Mouse (Mus musculus) layer of hippocampus, adult 9-10 months (tissue): Measurements from ENCODE around the gene Ranbp17.

Experiments used
- DNase-seq: peaks from one replicate; pipeline ENCODE4 v3.0.0; 2022; ENCODE audit warnings: low spot score

Gene Ranbp17

GRCm38 (mm10) chr11:33234134-33234533, 279.4 kb downstream of the Ranbp17 start:
- no peak for DNase-seq

- DNase-seq = no peak
These were observed 281.5 kb downstream of the Ranbp17 start for GRCm38 (mm10) chr11:33232056-33232455.

DNA sequence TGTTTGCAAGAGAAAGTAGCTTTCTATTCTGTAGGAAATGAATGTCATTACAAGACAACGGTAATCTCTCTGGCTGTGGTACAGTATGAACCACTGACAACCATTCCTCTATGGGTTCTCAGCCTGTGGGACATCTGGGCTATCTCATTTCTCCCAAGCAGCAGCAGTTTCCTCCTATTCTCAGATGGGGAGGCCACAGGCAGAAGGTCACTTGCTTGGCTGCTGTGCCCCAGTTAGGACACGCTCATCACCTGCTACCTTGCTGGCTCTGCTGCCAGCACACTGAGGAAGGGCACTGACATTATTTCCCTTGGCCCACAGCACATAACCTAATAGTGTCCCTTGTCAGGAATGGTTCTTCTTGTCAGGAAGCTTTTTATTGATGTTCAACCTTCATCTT, 285.4 kb downstream of the Ranbp17 start:
- DNase-seq = no peak

DNA sequence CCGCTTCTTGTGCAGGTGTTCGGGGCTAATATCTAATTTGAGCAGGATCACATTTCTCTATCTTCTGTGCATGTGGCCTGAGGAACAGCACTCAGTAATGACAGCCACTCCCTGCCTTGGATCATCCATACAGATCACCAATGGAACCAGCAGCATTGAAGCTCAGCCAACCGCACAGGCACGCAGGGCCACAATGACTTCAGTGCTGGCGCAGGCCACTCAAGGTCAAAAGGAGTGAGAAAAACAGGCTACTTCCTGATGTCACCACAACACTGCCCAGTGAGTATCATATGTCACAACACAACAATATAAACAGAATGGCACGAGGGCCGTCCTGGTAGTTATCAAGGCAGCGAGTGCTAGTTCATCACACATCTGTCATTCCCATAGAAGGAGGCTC, 287.0 kb downstream of the Ranbp17 start:
- DNase-seq = no peak

DNA sequence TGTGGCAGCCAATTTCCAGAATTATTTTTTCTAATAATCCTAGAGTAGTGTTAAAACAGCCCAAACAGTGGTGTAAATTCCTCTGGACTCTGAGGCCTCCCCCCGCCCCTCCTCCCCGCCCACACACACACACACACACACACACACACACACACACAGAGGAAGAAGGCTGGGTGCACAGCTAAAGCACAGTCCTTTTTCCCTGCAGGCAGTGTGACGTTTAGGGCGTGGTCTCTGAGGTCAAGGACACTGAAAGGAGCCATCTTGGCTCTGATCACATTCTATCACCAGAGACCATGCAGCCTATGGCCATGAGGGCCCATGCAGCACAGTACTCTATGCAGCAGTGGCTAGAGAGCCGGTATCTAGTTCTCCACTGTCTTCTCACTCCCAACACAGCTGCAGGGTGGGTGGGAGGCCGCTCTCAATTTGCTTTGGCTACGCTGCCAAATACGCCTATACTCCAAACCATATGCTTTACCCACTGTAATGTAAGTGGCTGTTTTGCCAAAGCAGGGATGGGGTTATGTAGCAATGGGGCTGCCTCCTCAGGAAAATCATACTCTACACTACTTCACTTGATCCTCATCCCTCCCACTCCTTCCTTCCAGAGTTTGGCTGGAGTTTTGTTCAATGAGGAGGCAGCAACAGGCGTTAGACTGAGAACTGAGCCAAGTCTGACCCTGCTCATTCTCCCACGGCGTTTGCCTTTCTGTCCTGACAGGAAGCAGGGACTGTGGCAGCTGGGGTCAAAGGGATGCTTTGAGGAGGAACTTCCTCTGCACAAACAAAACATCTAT, 291.8 kb downstream of the Ranbp17 start:
- no peak for DNase-seq

GRCm38 (mm10) chr11:33220763-33221162, 292.8 kb downstream of the Ranbp17 start:
- no peak for DNase-seq

- DNase-seq = no peak
These were observed 296.0 kb downstream of the Ranbp17 start for GRCm38 (mm10) chr11:33217384-33218079.

DNA sequence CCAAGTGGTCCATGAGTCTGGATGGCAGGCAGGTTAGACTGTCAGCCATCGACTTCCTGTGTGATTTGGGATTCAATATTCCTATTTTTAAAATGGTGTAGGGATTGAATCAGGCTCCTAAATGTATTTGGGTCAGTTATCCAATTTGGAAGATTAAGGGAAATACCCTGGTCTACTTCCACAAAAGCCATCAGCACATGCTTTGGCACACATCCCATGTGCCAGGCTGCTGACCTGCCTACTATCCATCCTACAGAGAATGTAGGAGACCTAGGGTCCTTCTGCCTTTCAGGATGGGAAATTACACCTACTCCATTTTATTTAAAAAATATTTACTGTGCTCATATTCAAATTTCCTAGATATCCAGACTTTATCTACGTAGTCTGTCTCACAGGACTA, 306.1 kb downstream of the Ranbp17 start:
- DNase-seq = no peak

GRCm38 (mm10) chr11:33204966-33205365, 308.6 kb downstream of the Ranbp17 start:
- DNase-seq = no peak

DNA sequence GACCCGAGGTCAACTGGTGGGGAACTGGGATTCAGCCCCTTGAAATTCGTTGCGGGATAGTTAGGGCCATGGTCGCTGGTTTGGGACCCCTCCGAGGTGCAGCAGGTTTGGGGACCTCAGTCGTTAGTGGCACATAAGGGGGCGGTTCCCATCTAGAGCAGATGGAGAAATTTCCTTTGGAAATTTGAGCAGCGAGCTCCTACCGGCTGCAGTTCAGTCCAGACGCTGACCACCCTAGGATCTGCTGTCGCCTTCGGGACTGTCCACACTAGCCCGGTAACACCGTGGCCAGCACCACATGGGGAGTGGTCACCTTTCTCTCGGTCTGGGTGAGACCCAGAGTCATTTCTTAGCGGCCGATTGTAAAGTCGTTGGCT, 309.2 kb downstream of the Ranbp17 start:
- no peak for DNase-seq

- DNase-seq = no peak
These were observed 309.9 kb downstream of the Ranbp17 start, which contains the start of gene Tlx3 for GRCm38 (mm10) chr11:33203383-33204328. Gene Tlx3 (minus strand): TSS chr11:33203589.

DNA sequence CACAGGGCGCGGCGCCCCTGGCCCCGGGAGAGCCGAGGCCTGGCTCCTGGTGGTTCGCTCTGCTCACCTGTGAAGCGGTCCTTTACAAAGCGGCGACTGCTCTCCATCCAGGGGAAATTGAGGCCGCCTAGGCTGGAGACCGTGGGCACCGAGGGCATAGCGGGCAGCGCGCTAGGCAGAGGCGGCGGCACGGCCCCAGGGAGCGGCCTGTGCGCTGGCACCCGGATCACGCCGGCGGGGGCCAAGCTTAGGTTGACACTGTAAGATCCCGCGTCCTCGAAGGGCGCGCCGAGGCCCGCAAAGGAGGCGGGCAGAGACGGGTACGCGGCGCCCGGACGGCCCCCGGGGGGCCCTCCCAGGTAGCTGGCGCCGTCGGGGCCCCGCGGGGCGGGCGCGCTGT, 310.6 kb downstream of the Ranbp17 start:
- no peak for DNase-seq

GRCm38 (mm10) chr11:33202296-33202695, 311.2 kb downstream of the Ranbp17 start:
- no peak for DNase-seq

DNA sequence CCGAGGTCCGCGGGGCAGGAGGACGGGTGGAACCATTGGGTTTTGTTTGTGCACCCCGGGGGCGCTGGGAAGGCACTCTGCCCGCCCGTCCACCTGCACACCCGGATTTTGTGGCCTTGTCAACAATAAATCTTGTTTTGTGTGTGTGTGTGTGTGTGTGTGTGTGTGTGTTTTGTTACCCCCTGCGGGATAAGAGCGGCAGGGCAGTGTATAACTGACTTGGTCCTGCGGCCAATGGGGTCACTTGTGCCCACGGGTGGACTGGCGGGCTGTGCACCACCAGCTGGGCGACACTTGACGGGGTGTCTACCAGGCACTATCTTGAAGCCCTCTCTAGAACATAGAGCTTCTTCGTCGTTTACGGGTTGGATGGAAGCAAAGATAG, 311.9 kb downstream of the Ranbp17 start:
- no peak for DNase-seq

GRCm38 (mm10) chr11:33200764-33201625, 312.6 kb downstream of the Ranbp17 start:
- DNase-seq = no peak

DNA sequence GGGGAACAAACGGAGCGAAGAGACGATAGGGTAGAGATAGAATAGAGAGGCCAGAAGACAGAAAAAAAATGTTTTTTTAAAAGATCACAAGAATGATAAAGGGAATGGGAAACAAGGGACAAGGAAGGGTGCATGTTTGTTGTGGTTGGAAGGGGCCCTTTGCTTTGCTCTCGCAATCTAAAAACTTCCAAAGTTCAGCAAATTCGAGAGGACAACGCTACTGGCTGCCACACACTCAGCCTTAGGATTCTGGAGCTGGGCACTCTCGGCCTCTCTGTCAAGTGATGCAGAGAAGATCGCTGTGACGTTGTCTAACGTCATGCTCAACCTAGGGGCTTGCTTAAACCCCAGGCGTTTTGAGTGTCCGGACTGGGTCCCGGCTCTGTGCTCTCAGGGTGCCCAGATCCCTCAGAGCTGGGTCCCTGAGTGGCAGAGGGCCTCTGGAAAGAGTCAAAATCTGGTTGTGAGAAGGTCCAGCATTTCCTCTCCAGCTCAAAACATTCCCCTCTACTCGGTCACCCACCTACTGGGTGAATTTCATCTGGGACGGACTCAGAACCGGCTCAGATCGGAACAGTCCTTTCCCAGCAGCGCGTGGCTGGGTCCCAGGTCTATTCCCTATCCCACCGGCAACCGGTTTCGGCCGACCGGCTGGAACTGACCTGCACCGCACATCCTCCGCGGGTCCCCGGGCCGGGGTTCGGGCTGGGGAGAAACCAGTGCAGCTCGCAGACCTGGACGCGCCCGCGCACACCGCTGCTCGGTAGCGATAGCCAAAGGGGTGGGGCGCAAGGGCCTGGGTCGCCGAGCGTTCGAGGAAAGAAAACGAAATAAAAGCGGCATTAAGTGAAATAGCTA, 313.4 kb downstream of the Ranbp17 start:
- no peak for DNase-seq

- DNase-seq = no peak
These were observed 314.4 kb downstream of the Ranbp17 start for GRCm38 (mm10) chr11:33199117-33199514.

DNA sequence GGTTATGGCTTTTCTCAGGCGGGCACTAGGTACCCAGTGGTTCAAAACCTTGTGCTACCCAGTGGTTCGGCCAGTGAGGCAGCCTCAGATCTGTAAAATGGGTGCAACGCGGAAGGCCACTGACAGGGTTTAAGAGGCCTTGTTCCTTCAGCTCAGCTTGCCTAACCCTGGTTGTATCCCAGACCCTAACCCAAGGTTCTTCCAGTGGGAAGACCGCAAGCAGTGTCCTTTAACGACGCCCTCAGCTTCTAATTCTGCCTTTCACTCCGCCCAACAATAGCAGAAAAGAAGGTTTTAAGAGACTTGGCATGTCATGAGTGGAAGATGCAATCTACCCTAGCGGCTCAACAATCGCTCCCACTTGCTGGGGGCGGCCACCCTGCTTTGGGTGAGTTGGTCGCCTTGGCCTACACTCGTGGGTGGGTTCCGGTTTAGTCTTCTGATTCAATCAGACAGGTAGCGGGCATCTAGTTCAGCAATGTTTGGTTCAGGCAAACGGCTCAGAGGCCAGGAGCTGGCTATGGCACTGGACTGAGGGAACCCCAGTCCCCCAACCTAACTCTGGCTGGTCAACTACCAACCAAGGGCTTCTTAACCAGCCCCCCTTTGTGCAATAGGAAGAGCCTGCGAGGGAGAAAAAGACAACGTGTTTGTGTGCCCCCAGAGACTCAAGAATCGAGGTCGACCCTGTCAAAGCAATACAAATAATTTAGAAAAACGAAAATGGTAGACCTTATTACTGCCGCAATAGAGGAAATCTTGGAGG, 315.0 kb downstream of the Ranbp17 start:
- no peak for DNase-seq

- DNase-seq = no peak
These were observed 315.9 kb downstream of the Ranbp17 start for GRCm38 (mm10) chr11:33197673-33198072.

DNA sequence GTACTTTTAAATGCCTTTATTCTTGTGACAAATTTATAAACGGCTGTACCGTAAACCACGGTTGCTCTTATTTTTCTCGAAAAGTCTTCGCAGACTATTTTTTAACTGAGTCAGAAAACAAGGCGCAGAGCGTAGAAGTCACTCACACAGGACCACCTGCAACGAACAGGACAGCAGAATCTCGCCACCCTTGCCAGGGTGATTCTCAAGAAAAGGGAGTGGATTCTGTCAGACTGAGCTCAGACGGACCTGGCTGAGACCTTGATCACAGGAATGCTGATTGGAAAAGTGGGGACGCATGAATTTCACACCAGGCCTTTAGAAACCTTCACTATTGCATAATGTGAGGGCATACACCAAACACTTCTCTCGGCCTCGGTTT, 316.4 kb downstream of the Ranbp17 start:
- no peak for DNase-seq
